Mouse (Mus musculus) forebrain, embryonic 11.5 days (tissue): ENCODE data around the gene Timm50. TPM values are rescaled to one million over a fixed set of nuclear protein-coding genes. Genes with fewer than 3 reads are reported as not detected.

Source experiments
- ATAC-seq: fragments of 200-750 bp; cut with Nextera tagmentation; replicated peaks from 2 replicates; pipeline ENCODE4 v1.8.0; 2017; ENCODE audit warnings: moderate TSS enrichment; ENCODE audit not compliant: low FRiP score
- DNase-seq: peaks from one replicate; pipeline ENCODE4 v3.0.0-alpha.2; 2017; ENCODE audit warnings: low spot score
- H3K27ac ChIP-seq: fragments of 300-500 bp; sonication (generic); 2 replicates; pipeline ENCODE4 v1.5.1; 2014; ENCODE audit warnings: low read depth, low read length
- H3K27me3 ChIP-seq: fragments of 300-500 bp; sonication (generic); 2 replicates; pipeline ENCODE4 v1.6.1; 2014; ENCODE audit warnings: mild to moderate bottlenecking, low read length, mixed read lengths; ENCODE audit not compliant: control insufficient read depth, insufficient read depth
- H3K36me3 ChIP-seq: fragments of 300-500 bp; sonication (generic); 2 replicates; pipeline ENCODE4 v1.6.1; 2014; ENCODE audit warnings: mild to moderate bottlenecking, low read length, moderate library complexity, mixed read lengths; ENCODE audit not compliant: control insufficient read depth, insufficient read depth
- H3K4me1 ChIP-seq: fragments of 300-500 bp; sonication (generic); replicated peaks from 2 replicates; pipeline ENCODE4 v1.6.1; 2014; ENCODE audit warnings: low read length, mixed read lengths; ENCODE audit not compliant: control insufficient read depth, insufficient read depth
- H3K4me2 ChIP-seq: fragments of 300-500 bp; sonication (generic); 2 replicates; pipeline ENCODE4 v1.6.1; 2014; ENCODE audit warnings: low read depth, mild to moderate bottlenecking, low read length, moderate library complexity, mixed read lengths; ENCODE audit not compliant: severe bottlenecking
- H3K4me3 ChIP-seq: fragments of 300-500 bp; sonication (generic); 2 replicates; pipeline ENCODE4 v1.5.1; 2014; ENCODE audit warnings: low read depth, low read length
- H3K9ac ChIP-seq: fragments of 300-500 bp; sonication (generic); 2 replicates; pipeline ENCODE4 v1.6.1; 2014; ENCODE audit warnings: low read length
- H3K9me3 ChIP-seq: fragments of 300-500 bp; sonication (generic); 2 replicates; pipeline ENCODE4 v1.6.1; 2016; ENCODE audit warnings: low read length, mixed read lengths; ENCODE audit not compliant: control insufficient read depth
- WGBS: fragments of 180-500 bp; shearing (Covaris S2); extraction: QIAGEN DNeasy Blood & Tissue Kit; methylation state at CpG from one replicate; pipeline ENCODE4 v1.1.7; 2014; 5-methylcytosine and 5-hydroxymethylcytosine counted together
- polyA plus RNA-seq: library from polyadenylated mRNA; unstranded; fragments of >200 nt; fragmentation: Nextera tagmentation; extraction: Ambion mirVana; gene quantifications from 2 replicates; pipeline ENCODE4 v1.2.1, GENCODE M21; 2014

Gene Timm50
- polyA plus RNA-seq, 1 experiment from 2014 or later, result 222 TPM

DNA sequence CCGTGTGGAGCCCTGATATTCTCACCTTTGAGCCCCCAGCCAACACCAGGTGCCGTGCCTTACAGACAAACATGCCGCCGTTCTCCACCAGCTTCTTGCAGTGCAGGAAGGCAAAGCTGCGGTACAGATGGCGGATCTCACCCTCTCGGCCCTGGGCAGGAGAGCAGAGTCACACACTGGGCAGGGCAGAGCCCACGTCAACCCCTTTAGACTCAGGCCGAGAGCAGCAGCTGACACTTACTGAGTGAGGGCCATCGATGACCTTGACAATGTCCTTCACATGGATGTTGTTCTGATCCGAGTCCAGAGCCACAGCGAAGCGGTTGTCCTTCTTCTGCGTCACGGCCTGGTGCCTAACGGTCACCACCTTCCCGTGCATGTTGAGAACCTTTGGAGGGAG, 6.8 kb upstream of the Timm50 start:
- H3K4me2 ChIP-seq, result no peak overlapping the region
- no peaks in the 10 kb centered on the region for H3K9me3 ChIP-seq
- DNase-seq (no peak), ATAC-seq (no peak)
- no peak overlapping the region for H3K4me3 ChIP-seq
- H3K27me3 ChIP-seq, result no peaks in the 10 kb centered on the region
- H3K27ac ChIP-seq, result no peak overlapping the region
- H3K4me1 ChIP-seq, result no peaks in the 10 kb centered on the region
- peaks cover 43% of the 10 kb centered on the region for H3K36me3 ChIP-seq
- H3K9ac ChIP-seq, result no peak overlapping the region
- 95% methylated on average over 17 of the region's 17 CpGs for WGBS

DNA sequence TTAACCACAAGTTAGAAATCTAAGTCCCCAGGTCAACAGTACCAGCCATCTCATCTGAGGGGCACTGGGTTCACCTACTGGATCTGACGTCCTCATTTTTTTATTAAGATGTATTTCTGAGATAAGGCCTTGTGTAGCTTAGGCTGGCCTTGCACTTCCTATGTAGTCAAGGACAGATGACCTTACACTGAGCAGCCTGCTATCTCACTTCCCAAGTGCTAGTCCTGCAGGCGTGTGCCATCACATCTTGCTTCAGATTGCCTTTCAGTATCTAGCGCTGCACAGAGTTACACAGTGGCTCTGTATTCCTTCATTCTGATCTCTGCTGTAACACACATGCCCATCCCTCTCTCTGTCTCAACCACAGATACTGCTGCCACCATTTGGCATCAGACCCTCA, 6.2 kb upstream of the Timm50 start:
- Histone ChIP-seq H3K4me2 (no peak overlapping the region), H3K9me3 (no peaks in the 10 kb centered on the region), H3K9ac (no peak overlapping the region), H3K27ac (no peak overlapping the region), H3K4me1 (no peaks in the 10 kb centered on the region), H3K4me3 (no peak overlapping the region), H3K36me3 (peaks cover 43% of the 10 kb centered on the region), H3K27me3 (no peaks in the 10 kb centered on the region)
- DNase-seq (no peak), ATAC-seq (no peak)
- 92% methylated on average over 3 of the region's 3 CpGs for WGBS

GRCm38 (mm10) chr7:28311151-28311925, 534 bp downstream of the Timm50 start:
- no peak for DNase-seq
- Histone ChIP-seq H3K9ac (peak overlapping the region; percentile 93), H3K36me3 (peaks cover 15% of the 10 kb centered on the region), H3K27ac (peak overlapping the region; percentile 31; the same call in 1 of the 2 replicates), H3K4me1 (peaks cover 10% of the 10 kb centered on the region), H3K4me3 (peak overlapping the region; percentile 94), H3K4me2 (peak overlapping the region; percentile 87), H3K27me3 (no peaks in the 10 kb centered on the region), H3K9me3 (no peaks in the 10 kb centered on the region)
- ATAC-seq, result peak; percentile 49
- WGBS, result 8% methylated on average over 35 of the region's 35 CpGs

GRCm38 (mm10) chr7:28309737-28310136, 2.1 kb downstream of the Timm50 start:
- no peak overlapping the region for H3K9ac ChIP-seq
- peaks cover 10% of the 10 kb centered on the region for H3K4me1 ChIP-seq
- H3K27me3 ChIP-seq, result no peaks in the 10 kb centered on the region
- no peak for DNase-seq
- peak overlapping the region; percentile 28; the same call in 1 of the 2 replicates for H3K27ac ChIP-seq
- WGBS, result 75% methylated on average over 9 of the region's 9 CpGs
- no peak overlapping the region for H3K4me3 ChIP-seq
- no peaks in the 10 kb centered on the region for H3K9me3 ChIP-seq
- no peak overlapping the region for H3K4me2 ChIP-seq
- no peak; the same call in 1 of the 2 replicates for ATAC-seq
- H3K36me3 ChIP-seq, result peaks cover 17% of the 10 kb centered on the region

GRCm38 (mm10) chr7:28306216-28306615, 5.7 kb downstream of the Timm50 start:
- Histone ChIP-seq H3K9me3 (no peaks in the 10 kb centered on the region), H3K36me3 (peaks cover 16% of the 10 kb centered on the region), H3K4me3 (no peak overlapping the region), H3K27ac (no peak overlapping the region), H3K9ac (no peak overlapping the region), H3K4me2 (no peak overlapping the region), H3K27me3 (peaks cover 3% of the 10 kb centered on the region), H3K4me1 (peaks cover 15% of the 10 kb centered on the region)
- DNase-seq, result no peak
- ATAC-seq, result no peak
- WGBS, result 93% methylated on average over 8 of the region's 8 CpGs

- Histone ChIP-seq H3K4me2 (no peak overlapping the region), H3K9me3 (no peaks in the 10 kb centered on the region), H3K27me3 (peaks cover 9% of the 10 kb centered on the region), H3K27ac (no peak overlapping the region), H3K9ac (no peak overlapping the region), H3K4me1 (peaks cover 10% of the 10 kb centered on the region), H3K36me3 (peaks cover 16% of the 10 kb centered on the region), H3K4me3 (no peak overlapping the region)
- 92% methylated on average over 10 of the region's 10 CpGs for WGBS
- no peak for DNase-seq
- no peak for ATAC-seq
These were observed 6.2 kb downstream of the Timm50 start for GRCm38 (mm10) chr7:28305641-28306040.

DNA sequence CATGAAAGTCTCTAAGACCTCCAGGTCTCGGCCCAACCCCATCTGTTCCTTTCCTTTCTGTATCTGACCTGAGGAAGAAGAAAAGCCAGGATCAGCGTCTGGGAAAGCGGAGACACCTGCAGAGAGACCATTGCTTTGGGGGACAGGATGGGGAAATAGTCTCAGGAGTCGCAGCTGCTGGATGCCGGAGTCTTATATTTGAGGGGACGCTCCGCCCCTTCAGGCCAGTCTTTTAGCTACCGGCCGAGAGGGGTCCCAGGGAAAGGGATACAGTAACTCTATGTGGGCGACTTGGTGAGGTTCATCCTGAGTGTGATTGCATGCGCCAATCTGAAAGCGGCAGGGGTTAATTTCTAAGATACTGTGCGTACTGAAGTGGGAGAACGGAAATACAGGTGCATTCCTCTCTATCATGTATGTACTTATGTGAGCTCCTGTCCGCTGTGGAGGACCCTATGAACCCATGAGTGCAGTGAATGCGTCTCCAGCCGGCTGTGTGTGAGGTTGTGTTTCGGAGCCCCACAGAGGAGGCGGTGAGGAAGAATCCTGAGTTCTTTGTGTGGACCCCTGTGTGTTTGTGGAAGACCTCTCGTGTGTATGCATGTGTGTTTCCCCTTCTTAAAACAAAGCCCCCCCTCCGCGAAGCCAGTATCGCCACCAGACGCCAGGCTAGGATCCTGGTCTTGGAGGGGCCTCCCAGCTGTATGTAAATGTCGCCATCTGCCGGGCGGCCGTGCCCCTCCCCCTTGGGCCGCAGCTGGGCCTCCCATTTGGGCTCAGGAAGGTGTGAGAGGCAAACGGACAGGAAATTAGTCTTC, 10.0 kb downstream of the Timm50 start, which contains the start of gene Dll3:
Dll3 (minus strand) TSS at position 623 of the 818 bp plus-strand sequence.
- Histone ChIP-seq H3K9ac (peak within 1 kb of the TSS; percentile 74), H3K27ac (peak within 1 kb of the TSS; percentile 87), H3K4me2 (peak within 1 kb of the TSS; percentile 50), H3K36me3 (peaks cover 12% of the 10 kb centered on the region), H3K4me1 (peaks cover 13% of the 10 kb centered on the region), H3K4me3 (peak within 1 kb of the TSS; percentile 44), H3K27me3 (peaks cover 30% of the 10 kb centered on the region), H3K9me3 (no peaks in the 10 kb centered on the region)
- 2% methylated on average over 29 of the region's 30 CpGs for WGBS
- ATAC-seq (peak; percentile 82), DNase-seq (peak; percentile 90)

GRCm38 (mm10) chr7:28298837-28299625, 12.8 kb downstream of the Timm50 start:
- peak overlapping the region; percentile 44 for H3K4me3 ChIP-seq
- 7% methylated on average over 43 of the region's 43 CpGs for WGBS
- peak; percentile 76 for DNase-seq
- ATAC-seq, result 0 out of 2 replicates have a peak, but pooled peaks have one; percentile 31
- peak overlapping the region; percentile 32 for H3K9ac ChIP-seq
- H3K27ac ChIP-seq, result no peak overlapping the region
- no peaks in the 10 kb centered on the region for H3K36me3 ChIP-seq
- peak overlapping the region; percentile 44 for H3K4me2 ChIP-seq
- peaks cover 13% of the 10 kb centered on the region for H3K4me1 ChIP-seq
- peaks cover 45% of the 10 kb centered on the region for H3K27me3 ChIP-seq
- H3K9me3 ChIP-seq, result no peaks in the 10 kb centered on the region
